Mouse (Mus musculus) C2C12 (cell line): Measurements from ENCODE around the gene Kcnj9.

Source experiments
- CTCF ChIP-seq: IDR thresholded peaks from one replicate; pipeline ENCODE4 v1.5.1; 2011; ENCODE audit not compliant: control insufficient read depth, insufficient read depth, insufficient read length
- FOSL1 ChIP-seq: IDR thresholded peaks from one replicate; pipeline ENCODE4 v1.8.0; 2011; ENCODE audit warnings: mild to moderate bottlenecking, low read length; ENCODE audit not compliant: poor library complexity, insufficient read depth, severe bottlenecking
- MAX ChIP-seq: IDR thresholded peaks from one replicate; pipeline ENCODE4 v1.6.1; 2011; ENCODE audit warnings: mild to moderate bottlenecking, control low read depth
- MYOD1 ChIP-seq: IDR thresholded peaks from one replicate; pipeline ENCODE4 v1.6.1; 2011; ENCODE audit warnings: low read depth; ENCODE audit not compliant: control insufficient read depth, insufficient read length
- MYOG ChIP-seq: IDR thresholded peaks from one replicate; pipeline ENCODE4 v1.6.1; 2011; ENCODE audit not compliant: control insufficient read depth, insufficient read length; ENCODE audit errors: extremely low read depth
- USF1 ChIP-seq: IDR thresholded peaks from one replicate; pipeline ENCODE4 v1.6.1; 2011; ENCODE audit warnings: low read depth, mild to moderate bottlenecking, control low read depth, moderate library complexity

- TF ChIP-seq CTCF (no peak), MYOD1 (no peak), MAX (no peak), FOSL1 (no peak), USF1 (no peak), MYOG (no peak)
Observed at GRCm38 (mm10) chr1:172376758-172377458, 47.8 kb upstream of the Kcnj9 start.
